Mouse (Mus musculus): Measurements from ENCODE around the gene Nell1.

DNA sequence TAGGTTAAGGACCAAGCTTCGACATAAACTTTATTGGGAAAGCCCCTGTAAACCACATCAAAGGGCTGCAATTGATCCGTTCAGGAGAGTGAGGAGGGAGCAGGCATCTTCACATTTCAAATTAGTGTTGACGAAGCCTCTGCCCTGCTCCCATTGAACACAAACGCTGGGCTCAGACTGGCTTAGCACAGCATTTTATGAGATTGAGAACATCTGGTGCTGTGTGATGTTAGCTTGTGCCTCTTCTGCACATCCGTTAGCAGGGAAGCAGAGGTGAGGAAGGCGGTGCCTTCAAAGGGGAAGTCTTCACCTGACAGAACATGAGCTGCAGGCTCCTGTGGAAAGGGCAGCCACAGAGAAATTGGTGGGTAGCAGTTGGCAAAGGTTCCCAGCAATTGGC is 66.4 kb downstream of the Nell1 start:
- TF ChIP-seq CTCF (IDR thresholded peaks at IDR 0.05; ENCODE audit: low read depth, low read length) (no peak), POLR2A (IDR thresholded peaks at IDR 0.05; ENCODE audit: insufficient read depth, low read length) (no peak)
